Mouse (Mus musculus) liver, postnatal 0 days (tissue): Measurements from ENCODE around the gene Eya2. TPM values are rescaled to one million over a fixed set of nuclear protein-coding genes. Genes with fewer than 3 reads are reported as not detected.

Experiments
- ATAC-seq: fragments of 200-750 bp; cut with Nextera tagmentation; 2 replicates; pipeline ENCODE4 v1.8.0; 2017; ENCODE audit warnings: mild to moderate bottlenecking, moderate library complexity
- DNase-seq: peaks from one replicate; pipeline ENCODE4 v3.0.0-alpha.2; 2016
- H3K27ac ChIP-seq: fragments of 300-500 bp; sonication (generic); 2 replicates; pipeline ENCODE4 v1.5.1; 2014; ENCODE audit warnings: antibody characterized with exemption, moderate library complexity, mild to moderate bottlenecking, low read depth
- H3K27me3 ChIP-seq: fragments of 300-500 bp; sonication (generic); 2 replicates; pipeline ENCODE4 v1.6.1; 2014; ENCODE audit warnings: low read length, control low read depth, mixed read lengths; ENCODE audit not compliant: insufficient read depth
- H3K36me3 ChIP-seq: fragments of 300-500 bp; sonication (generic); replicated peaks from 2 replicates; pipeline ENCODE4 v1.6.1; 2014; ENCODE audit warnings: mild to moderate bottlenecking, control low read depth, low read length, moderate library complexity, mixed read lengths; ENCODE audit not compliant: insufficient read depth
- H3K4me1 ChIP-seq: fragments of 300-500 bp; sonication (generic); 2 replicates; pipeline ENCODE4 v1.6.1; 2014; ENCODE audit warnings: antibody characterized with exemption, mild to moderate bottlenecking, control low read depth; ENCODE audit not compliant: insufficient read depth
- H3K4me2 ChIP-seq: fragments of 300-500 bp; sonication (generic); 2 replicates; pipeline ENCODE4 v1.6.1; 2014; ENCODE audit warnings: low read depth, mild to moderate bottlenecking, low read length, moderate library complexity, mixed read lengths
- H3K4me3 ChIP-seq: fragments of 300-500 bp; sonication (generic); 2 replicates; pipeline ENCODE4 v1.5.1; 2014; ENCODE audit warnings: low read depth, low read length
- H3K9ac ChIP-seq: fragments of 300-500 bp; sonication (generic); replicated peaks from 2 replicates; pipeline ENCODE4 v1.6.1; 2014; ENCODE audit warnings: mild to moderate bottlenecking, moderate library complexity
- H3K9me3 ChIP-seq: fragments of 300-500 bp; sonication (generic); 2 replicates; pipeline ENCODE4 v1.6.1; 2016; ENCODE audit warnings: mild to moderate bottlenecking, control low read depth, low read length, mixed read lengths
- CTCF ChIP-seq: sonication (generic); IDR thresholded peaks from 2 replicates; pipeline ENCODE4 v1.5.1; 2016; ENCODE audit warnings: antibody characterized with exemption, low read depth
- EP300 ChIP-seq: IDR thresholded peaks from 2 replicates; pipeline ENCODE4 v1.6.1; 2016; ENCODE audit warnings: antibody characterized with exemption, low read depth, mild to moderate bottlenecking
- WGBS: fragments of 180-500 bp; shearing (Covaris S2); extraction: QIAGEN DNeasy Blood & Tissue Kit; methylation state at CpG from one replicate; pipeline ENCODE4 v1.1.7; 2014; ENCODE audit not compliant: insufficient replicate concordance; 5-methylcytosine and 5-hydroxymethylcytosine counted together
- polyA plus RNA-seq: library from polyadenylated mRNA; unstranded; fragments of >200 nt; fragmentation: Nextera tagmentation; extraction: Ambion mirVana; gene quantifications from 2 replicates; pipeline ENCODE4 v1.2.1, GENCODE M21; 2015

Gene Eya2
- polyA plus RNA-seq, 1 experiment from 2014 or later, result 0.20 TPM

DNA sequence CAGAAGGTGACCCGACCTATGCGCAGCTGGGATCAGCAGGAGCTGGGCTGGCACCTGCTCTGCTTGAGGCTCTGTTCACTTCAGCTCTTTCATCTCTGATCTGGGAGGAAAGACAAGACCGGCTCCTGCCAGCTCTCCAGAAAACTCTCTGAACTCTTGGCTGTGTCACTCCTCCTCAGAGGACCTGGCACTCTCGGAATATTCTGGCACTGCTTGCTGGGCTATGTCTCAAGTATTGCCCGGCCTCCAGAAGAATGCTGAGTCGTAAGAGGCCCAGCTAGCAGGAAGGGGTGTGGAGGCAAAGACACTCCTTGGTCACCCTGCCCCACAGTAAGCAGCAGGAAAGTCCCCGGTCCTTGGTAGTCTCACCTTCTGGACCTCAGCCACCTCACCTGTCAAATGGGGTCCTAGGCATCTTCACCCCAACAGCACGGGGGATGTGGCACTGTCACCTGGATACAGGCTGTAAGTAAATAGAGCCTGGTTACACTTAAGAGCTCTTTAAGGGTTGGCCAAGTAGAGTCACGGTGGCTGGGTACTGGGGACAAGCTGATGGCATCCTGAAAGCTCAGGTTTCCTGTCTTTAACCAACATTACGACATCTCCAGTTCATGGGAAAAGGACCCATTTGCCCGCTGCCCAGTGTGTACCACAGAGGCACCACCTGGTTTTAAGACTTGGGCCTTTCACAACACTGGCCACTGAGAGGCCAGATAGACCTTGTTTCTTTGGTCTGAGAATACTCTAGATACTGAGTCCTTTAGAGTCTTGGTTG is 38.4 kb downstream of the Eya2 start:
- H3K9ac ChIP-seq, result no peak overlapping the region
- H3K27ac ChIP-seq, result no peak overlapping the region
- no peak overlapping the region for H3K4me2 ChIP-seq
- no peaks in the 10 kb centered on the region for H3K36me3 ChIP-seq
- ATAC-seq (no peak), DNase-seq (no peak)
- WGBS, result 61% methylated on average over 11 of the region's 11 CpGs
- TF ChIP-seq CTCF (no peak), EP300 (no peak)
- H3K27me3 ChIP-seq, result no peaks in the 10 kb centered on the region
- H3K4me3 ChIP-seq, result no peak overlapping the region
- no peaks in the 10 kb centered on the region for H3K4me1 ChIP-seq
- no peaks in the 10 kb centered on the region for H3K9me3 ChIP-seq

DNA sequence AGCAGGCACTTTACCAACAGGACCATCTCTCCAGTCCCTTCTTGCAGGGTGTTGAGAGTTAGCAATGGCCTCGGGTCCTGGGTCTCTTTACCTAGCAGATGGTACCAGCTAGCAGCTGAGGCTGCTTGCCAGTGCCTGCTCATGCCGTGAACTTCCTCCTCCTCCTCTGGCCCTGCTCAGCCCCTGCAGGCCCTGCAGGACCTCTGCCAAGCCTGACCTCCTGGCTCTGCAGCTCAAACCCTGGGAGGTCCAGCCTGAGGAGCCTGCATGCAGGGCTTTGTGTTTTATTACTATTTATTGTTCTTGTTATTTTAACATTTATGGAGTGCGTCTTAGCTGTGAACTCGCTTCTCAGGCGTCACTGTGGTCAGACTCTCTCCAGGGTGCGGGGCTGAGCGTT is 39.6 kb downstream of the Eya2 start:
- H3K27me3 ChIP-seq, result no peaks in the 10 kb centered on the region
- no peaks in the 10 kb centered on the region for H3K36me3 ChIP-seq
- TF ChIP-seq EP300 (no peak), CTCF (no peak)
- WGBS, result 80% methylated on average over 7 of the region's 7 CpGs
- no peaks in the 10 kb centered on the region for H3K9me3 ChIP-seq
- no peak for ATAC-seq
- H3K4me1 ChIP-seq, result no peaks in the 10 kb centered on the region
- no peak overlapping the region for H3K9ac ChIP-seq
- H3K27ac ChIP-seq, result no peak overlapping the region
- DNase-seq, result no peak
- no peak overlapping the region for H3K4me2 ChIP-seq
- H3K4me3 ChIP-seq, result no peak overlapping the region

DNA sequence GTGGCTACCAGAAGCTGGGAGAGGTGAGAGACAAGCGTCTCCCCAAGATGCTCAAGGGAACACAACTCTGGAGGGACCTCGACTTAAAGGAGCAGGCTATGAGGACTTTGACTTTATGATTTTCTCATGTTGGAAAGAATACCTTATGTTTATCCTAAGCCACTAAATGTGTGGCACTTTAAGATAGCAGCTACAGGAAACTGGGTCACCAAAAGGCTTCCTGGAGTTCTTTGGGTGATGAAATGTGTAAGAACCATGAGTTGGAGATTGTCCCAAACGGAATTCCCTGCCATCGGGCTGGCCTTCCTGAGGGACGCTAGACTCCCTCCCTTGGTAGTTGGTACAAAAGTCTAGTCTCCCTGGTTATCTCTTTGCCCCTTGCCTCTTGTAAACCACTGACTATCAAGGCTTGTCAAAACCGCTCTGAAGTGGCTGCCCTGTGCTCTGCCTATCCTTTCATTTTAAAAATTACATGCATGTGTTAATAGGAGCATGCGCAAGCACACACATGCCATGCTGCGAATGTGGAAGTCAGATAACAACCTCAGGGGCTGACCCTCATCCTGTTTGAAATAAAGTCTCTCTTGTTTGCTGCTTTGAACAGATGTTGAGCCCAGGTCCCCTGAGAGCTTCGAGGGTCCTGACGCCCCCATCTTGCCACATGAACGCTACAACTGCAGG is 44.4 kb downstream of the Eya2 start:
- H3K27me3 ChIP-seq, result no peaks in the 10 kb centered on the region
- no peak overlapping the region for H3K27ac ChIP-seq
- no peak overlapping the region for H3K4me3 ChIP-seq
- 29% methylated on average over 11 of the region's 11 CpGs for WGBS
- ATAC-seq, result peak; percentile 67
- TF ChIP-seq EP300, result no peak
- no peak for TF ChIP-seq CTCF
- H3K4me2 ChIP-seq, result no peak overlapping the region
- H3K9me3 ChIP-seq, result no peaks in the 10 kb centered on the region
- H3K4me1 ChIP-seq, result no peaks in the 10 kb centered on the region; the same call in 1 of the 2 replicates
- H3K36me3 ChIP-seq, result no peaks in the 10 kb centered on the region
- no peak for DNase-seq
- no peak overlapping the region for H3K9ac ChIP-seq

DNA sequence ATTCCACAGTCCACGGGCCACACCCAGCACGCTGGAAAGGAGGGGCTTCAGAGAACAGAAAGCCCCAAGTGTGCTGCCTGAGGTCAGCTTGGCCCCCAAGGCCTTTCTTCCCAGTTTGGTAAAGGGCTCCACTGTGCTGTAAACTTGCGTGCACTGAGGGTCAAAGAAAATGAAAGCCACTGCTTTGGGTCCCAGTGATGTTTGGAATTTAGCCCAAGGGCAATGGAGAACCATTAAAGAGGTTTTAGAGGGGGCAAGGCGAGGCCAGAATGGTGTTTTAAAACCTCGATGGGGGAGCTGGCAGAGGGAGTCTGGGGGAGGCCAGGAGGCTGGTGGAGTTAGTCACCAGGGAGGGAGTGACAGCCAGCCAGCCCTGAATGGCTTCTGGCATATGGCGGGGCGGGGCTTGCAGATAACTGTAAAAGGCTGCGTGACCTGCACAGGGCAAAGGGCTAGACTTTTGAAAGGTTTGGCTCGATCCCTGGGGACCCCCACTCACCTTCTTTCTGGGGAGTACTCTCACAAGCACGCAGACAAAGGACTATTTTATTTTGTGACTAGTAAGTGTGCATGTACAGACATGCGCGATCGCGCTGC is 47.2 kb downstream of the Eya2 start:
- no peak for TF ChIP-seq EP300
- TF ChIP-seq CTCF, result no peak
- 57% methylated on average over 14 of the region's 14 CpGs for WGBS
- H3K27me3 ChIP-seq, result no peaks in the 10 kb centered on the region
- H3K4me1 ChIP-seq, result no peaks in the 10 kb centered on the region; the same call in 1 of the 2 replicates
- peak; percentile 67 for ATAC-seq
- no peaks in the 10 kb centered on the region for H3K36me3 ChIP-seq
- no peaks in the 10 kb centered on the region for H3K9me3 ChIP-seq
- H3K4me2 ChIP-seq, result no peak overlapping the region
- H3K4me3 ChIP-seq, result no peak overlapping the region
- no peak overlapping the region for H3K9ac ChIP-seq
- DNase-seq, result peak; percentile 40
- no peak overlapping the region for H3K27ac ChIP-seq

DNA sequence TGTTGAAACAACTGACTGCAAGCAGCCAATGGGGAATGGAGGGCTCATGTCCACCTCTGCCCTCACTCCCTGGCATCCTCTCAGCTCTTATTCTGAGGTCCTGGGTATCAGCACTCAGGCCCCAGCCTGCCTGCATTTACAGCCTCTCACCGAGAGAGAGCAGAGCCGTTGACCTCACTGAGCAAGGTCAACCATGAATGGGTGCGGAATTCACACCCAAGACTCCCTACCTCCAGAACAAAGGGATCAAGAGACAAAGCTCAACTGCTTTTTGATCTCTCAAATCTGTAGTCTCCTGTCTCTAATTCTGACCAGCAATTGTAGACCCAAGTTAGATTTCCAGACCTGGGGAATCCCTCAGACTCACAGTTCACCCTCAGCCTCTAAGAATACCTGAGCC is 48.8 kb downstream of the Eya2 start:
- Histone ChIP-seq H3K4me2 (no peak overlapping the region), H3K9me3 (no peaks in the 10 kb centered on the region), H3K9ac (no peak overlapping the region), H3K27me3 (no peaks in the 10 kb centered on the region), H3K4me1 (no peaks in the 10 kb centered on the region; the same call in 1 of the 2 replicates), H3K27ac (no peak overlapping the region), H3K4me3 (no peak overlapping the region), H3K36me3 (no peaks in the 10 kb centered on the region)
- ATAC-seq, result no peak
- DNase-seq, result no peak
- WGBS, result 84% methylated on average over 3 of the region's 3 CpGs
- no peak for TF ChIP-seq CTCF
- no peak for TF ChIP-seq EP300

DNA sequence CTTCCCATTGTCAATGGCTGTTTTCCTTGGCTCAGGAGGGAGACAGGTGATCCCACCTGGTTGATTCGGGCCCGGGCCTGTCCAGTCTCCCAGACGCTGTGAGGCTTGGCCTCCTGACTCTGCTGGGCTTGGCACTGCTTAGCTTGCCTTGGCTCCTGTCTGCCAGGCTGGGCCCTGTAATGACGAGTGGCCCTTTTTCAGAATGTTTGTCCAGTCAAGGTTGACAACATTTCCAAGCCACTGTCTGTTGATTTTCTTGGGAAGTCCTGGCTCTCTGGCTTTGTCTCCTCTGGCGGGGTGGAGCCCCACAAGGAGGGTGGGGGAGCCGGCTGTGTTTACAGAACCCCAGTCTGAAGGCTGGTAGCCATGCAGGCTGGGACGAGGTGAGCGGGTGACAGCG is 49.2 kb downstream of the Eya2 start:
- Histone ChIP-seq H3K4me2 (no peak overlapping the region), H3K4me3 (no peak overlapping the region), H3K27ac (no peak overlapping the region), H3K9me3 (no peaks in the 10 kb centered on the region), H3K27me3 (no peaks in the 10 kb centered on the region), H3K36me3 (no peaks in the 10 kb centered on the region), H3K9ac (no peak overlapping the region), H3K4me1 (no peaks in the 10 kb centered on the region; the same call in 1 of the 2 replicates)
- no peak for DNase-seq
- no peak for TF ChIP-seq EP300
- TF ChIP-seq CTCF, result no peak
- 59% methylated on average over 9 of the region's 9 CpGs for WGBS
- no peak for ATAC-seq
